Mouse (Mus musculus): Measurements from ENCODE around the gene Brd7.

GRCm38 (mm10) chr8:88390749-88391148 is 28.8 kb upstream of the Brd7 start:
- TF ChIP-seq CTCF (IDR thresholded peaks at IDR 0.05; ENCODE audit: low read depth, low read length) (peak; percentile 43), POLR2A (IDR thresholded peaks at IDR 0.05; ENCODE audit: insufficient read depth, low read length) (no peak), EP300 (IDR thresholded peaks at IDR 0.05; ENCODE audit: insufficient read depth, low read depth, low read length) (no peak)

All from ES-Bruce4 (cell line).